Comparison of ENCODE assay signal across 22 mouse cellular contexts in the genomic region with DNA sequence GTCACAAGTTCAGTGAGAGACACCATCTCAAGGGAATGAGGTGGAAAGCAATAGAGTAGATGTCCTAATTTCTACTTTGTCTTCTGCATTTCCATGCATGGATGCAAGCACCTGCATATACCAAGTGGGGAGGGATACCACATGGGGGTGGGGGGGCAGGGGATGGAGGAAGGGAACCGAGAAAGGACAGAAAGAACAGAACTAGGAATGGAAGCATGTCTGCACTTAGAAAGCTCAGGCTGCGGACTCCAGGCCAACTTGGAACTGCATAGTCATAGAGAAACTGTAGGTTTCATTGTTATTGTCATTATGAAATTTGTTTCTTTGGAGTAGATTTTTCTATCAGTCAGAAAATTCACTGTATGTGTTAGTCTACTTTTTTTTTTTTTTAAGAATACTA.
"Had no signal": no experiment of that assay in that cellular context is flagged by ENCODE, and none has a peak within 500 bp of the region (broad histone marks: within the 10 kb centered on the region; RNA-seq: fewer than 3 reads in every experiment).

No protein-coding gene starts in this region.

- DNase-seq: lung, adult 18-20 months; lung, embryonic 14.5 days; lung, postnatal 10 days; retina, postnatal 1 day; right cerebral cortex, adult 18-20 months; right cerebral cortex, postnatal 25 days; right cerebral cortex, postnatal 4 days; spleen, adult 18-20 months; thymus, adult 2 months; thymus, postnatal 25 days; thymus, postnatal 4 days had no signal

- H3K4me3 ChIP-seq: megakaryocyte, embryonic 14.5 days; midbrain, embryonic 13.5 days; midbrain, embryonic 15.5 days; myocyte; neural tube, embryonic 13.5 days; neural tube, embryonic 15.5 days; stomach, embryonic 15.5 days had no signal

- H3K27me3 ChIP-seq: megakaryocyte, embryonic 14.5 days; midbrain, embryonic 13.5 days; midbrain, embryonic 15.5 days; neural tube, embryonic 13.5 days; neural tube, embryonic 15.5 days; stomach, embryonic 15.5 days had no signal

- H3K36me3 ChIP-seq: midbrain, embryonic 13.5 days; midbrain, embryonic 15.5 days; neural tube, embryonic 13.5 days; neural tube, embryonic 15.5 days; stomach, embryonic 15.5 days had no signal

- H3K4me2 ChIP-seq: lung, embryonic 14.5 days; midbrain, embryonic 11.5 days; midbrain, embryonic 13.5 days; midbrain, embryonic 15.5 days; neural tube, embryonic 13.5 days; neural tube, embryonic 15.5 days; stomach, embryonic 15.5 days had no signal

- H3K9me3 ChIP-seq: midbrain, embryonic 13.5 days; midbrain, embryonic 15.5 days; neural tube, embryonic 13.5 days; neural tube, embryonic 15.5 days; stomach, embryonic 15.5 days had no signal

- H3K9ac ChIP-seq: liver, embryonic 14.5 days; lung, embryonic 14.5 days; midbrain, embryonic 13.5 days; midbrain, embryonic 15.5 days; neural tube, embryonic 13.5 days; neural tube, embryonic 15.5 days; stomach, embryonic 15.5 days had no signal

- H3K27ac ChIP-seq: liver, embryonic 14.5 days; macrophage; midbrain, embryonic 13.5 days; midbrain, embryonic 15.5 days; neural tube, embryonic 13.5 days; neural tube, embryonic 15.5 days; stomach, embryonic 15.5 days; stomach, postnatal 0 days had no signal

- H3K4me1 ChIP-seq: megakaryocyte, embryonic 14.5 days; midbrain, embryonic 13.5 days; midbrain, embryonic 15.5 days; neural tube, embryonic 13.5 days; neural tube, embryonic 15.5 days; stomach, embryonic 15.5 days had no signal
